In the genomic region with DNA sequence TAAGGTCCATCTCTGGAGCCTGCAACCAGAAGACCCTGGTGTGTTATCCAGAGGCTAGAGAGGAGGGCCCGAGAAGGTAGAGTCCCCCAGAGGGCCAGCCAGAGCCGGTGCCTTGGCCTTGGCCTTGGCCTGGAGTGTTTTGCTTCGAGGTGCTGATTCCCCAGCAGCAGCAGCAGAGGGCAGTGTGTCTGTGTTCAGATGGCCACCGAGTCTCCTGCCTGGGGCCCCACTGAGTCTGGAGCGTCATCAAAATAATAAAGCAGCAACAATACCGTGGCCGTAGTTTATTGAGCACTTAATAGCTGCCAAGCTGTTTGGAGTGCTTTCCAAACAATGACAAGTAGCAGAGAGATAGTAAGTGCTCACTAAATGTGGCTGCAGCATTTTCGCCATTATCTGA, we compare ENCODE assay signal across 12 mouse cellular contexts. TPM values are rescaled to one million over a fixed set of nuclear protein-coding genes. Genes with fewer than 3 reads are reported as not detected.
DNase-seq lines count a peak whose midpoint lies in the region; ATAC-seq and TF ChIP-seq lines count a peak whose summit lies in the region.
"Had no signal": no experiment of that assay in that cellular context is flagged by ENCODE, and none has a peak within 500 bp of the region (broad histone marks: within the 10 kb centered on the region; RNA-seq: fewer than 3 reads in every experiment).

No protein-coding gene starts in this region.

- no peak overlapping the region for H3K27ac ChIP-seq in heart, postnatal 0 days (ENCODE audit: low read depth)
- no peak overlapping the region for H3K27ac ChIP-seq in neural tube, embryonic 12.5 days
- H3K27ac ChIP-seq in forebrain, embryonic 15.5 days (replicated peaks) = no peak overlapping the region
- H3K27ac ChIP-seq: heart, embryonic 15.5 days; midbrain, embryonic 12.5 days had no signal

- ATAC-seq in heart, postnatal 0 days (ENCODE audit: insufficient read depth, low read depth) = no peak
- no peak for ATAC-seq in neural tube, embryonic 12.5 days (ENCODE audit: low FRiP score, low read depth)
- ATAC-seq in forebrain, embryonic 15.5 days (replicated peaks) = no peak
- no peak for ATAC-seq in erythroid progenitor cell, adult 5-6 weeks (replicated peaks; ENCODE audit: low FRiP score, poor library complexity, severe bottlenecking)

- 0 out of 2 replicates have a peak, but pooled peaks cover 5% of the 10 kb centered on the region for H3K4me1 ChIP-seq in heart, postnatal 0 days (ENCODE audit: control insufficient read depth, insufficient read depth)
- H3K4me1 ChIP-seq in neural tube, embryonic 12.5 days = peaks cover 46% of the 10 kb centered on the region
- H3K4me1 ChIP-seq in forebrain, embryonic 15.5 days = peaks cover 81% of the 10 kb centered on the region

- H3K27me3 ChIP-seq in heart, postnatal 0 days (ENCODE audit: control insufficient read depth, insufficient read depth, low read length) = peaks cover 78% of the 10 kb centered on the region
- H3K27me3 ChIP-seq in neural tube, embryonic 12.5 days (replicated peaks) = peaks cover 77% of the 10 kb centered on the region
- H3K27me3 ChIP-seq in forebrain, embryonic 15.5 days = peaks cover 53% of the 10 kb centered on the region

- WGBS in heart, postnatal 0 days = 24% methylated on average over 8 of the region's 8 CpGs
- WGBS in neural tube, embryonic 12.5 days = 19% methylated on average over 8 of the region's 8 CpGs
- 26% methylated on average over 8 of the region's 8 CpGs for WGBS in forebrain, embryonic 15.5 days

- H3K36me3 ChIP-seq in heart, postnatal 0 days (replicated peaks; ENCODE audit: control insufficient read depth, insufficient read depth, low read length) = no peaks in the 10 kb centered on the region
- H3K36me3 ChIP-seq in neural tube, embryonic 12.5 days = no peaks in the 10 kb centered on the region
- H3K36me3 ChIP-seq in forebrain, embryonic 15.5 days = no peaks in the 10 kb centered on the region
- H3K36me3 ChIP-seq: G1E; heart, embryonic 15.5 days; midbrain, embryonic 12.5 days had no signal

- TF ChIP-seq EP300 in heart, postnatal 0 days (IDR thresholded peaks at IDR 0.05; ENCODE audit: low read depth) = no peak

- H3K4me2 ChIP-seq in heart, postnatal 0 days (ENCODE audit: low read depth, low read length) = no peak overlapping the region
- H3K4me2 ChIP-seq in neural tube, embryonic 12.5 days (replicated peaks) = 0 out of 2 replicates have a peak overlapping the region, but pooled peaks have one; percentile 15
- peak overlapping the region; percentile 57 for H3K4me2 ChIP-seq in forebrain, embryonic 15.5 days (replicated peaks)
- H3K4me2 ChIP-seq: heart, embryonic 15.5 days had no signal

- no peak for DNase-seq in heart, postnatal 0 days (ENCODE audit: low spot score)
- no peak for DNase-seq in heart, adult 9 months (ENCODE audit: low spot score in 2 of 2)
- DNase-seq in neural tube, embryonic 10.5 days (ENCODE audit: extremely low spot score, low spot score) = no peak
- no peak for DNase-seq in urinary bladder, postnatal 14 days (ENCODE audit: low spot score)
- DNase-seq: cerebellum, postnatal 14 days; lung, adult 2 months had no signal

- no peaks in the 10 kb centered on the region for H3K9me3 ChIP-seq in heart, postnatal 0 days (replicated peaks; ENCODE audit: control insufficient read depth, low read length)
- H3K9me3 ChIP-seq in neural tube, embryonic 12.5 days = no peaks in the 10 kb centered on the region
- no peaks in the 10 kb centered on the region for H3K9me3 ChIP-seq in forebrain, embryonic 15.5 days
- H3K9me3 ChIP-seq: heart, embryonic 15.5 days; midbrain, embryonic 12.5 days had no signal

- H3K4me3 ChIP-seq in heart, postnatal 0 days (ENCODE audit: low read depth, low read length) = no peak overlapping the region
- no peak overlapping the region for H3K4me3 ChIP-seq in neural tube, embryonic 12.5 days
- peak overlapping the region; percentile 51; the same call in 1 of the 2 replicates for H3K4me3 ChIP-seq in forebrain, embryonic 15.5 days
- H3K4me3 ChIP-seq: heart, embryonic 15.5 days; midbrain, embryonic 12.5 days had no signal

- 0 out of 2 replicates have a peak, but pooled peaks have one; percentile 17 for TF ChIP-seq CTCF in heart, postnatal 0 days (IDR thresholded peaks at IDR 0.05; ENCODE audit: low read depth)

- no peak overlapping the region for H3K9ac ChIP-seq in heart, postnatal 0 days (replicated peaks; ENCODE audit: low read depth, low read length)
- no peak overlapping the region for H3K9ac ChIP-seq in neural tube, embryonic 12.5 days
- H3K9ac ChIP-seq in forebrain, embryonic 15.5 days (replicated peaks) = 0 out of 2 replicates have a peak overlapping the region, but pooled peaks have one; percentile 17
- H3K9ac ChIP-seq: heart, embryonic 15.5 days; midbrain, embryonic 12.5 days had no signal

RNA-seq across cellular contexts. Expression of a gene that starts 5.0 kb away (rescaled TPM):
- total RNA-seq in heart, postnatal 0 days (2014; rRNA removed; ENCODE audit: low replicate concordance) = 0.11 and 0.46 TPM in 2 replicates
- polyA plus RNA-seq in heart, postnatal 0 days (2015; fragmentation: Nextera tagmentation; extraction: Ambion mirVana) = 0.05 and 0.07 TPM in 2 replicates
- polyA plus RNA-seq in neural tube, embryonic 12.5 days (2016; fragmentation: Nextera tagmentation; extraction: Ambion mirVana) = 3.3 and 3.5 TPM in 2 replicates
- polyA plus RNA-seq in forebrain, embryonic 15.5 days (2015; fragmentation: Nextera tagmentation; extraction: Ambion mirVana) = 7.9 and 8.2 TPM in 2 replicates
- total RNA-seq in erythroid progenitor cell, adult 5-6 weeks (2015; ENCODE audit: low replicate concordance) = not detected in 2 replicates
- total RNA-seq in erythroid progenitor cell, adult 5-6 weeks (2017; ENCODE audit: low replicate concordance) = not detected in 2 replicates
- polyA plus RNA-seq: G1E had no signal
